Mouse (Mus musculus): ENCODE measurements around the gene Nmur1. TPM values are rescaled to one million over a fixed set of nuclear protein-coding genes. Genes with fewer than 3 reads are reported as not detected.
A peak's percentile ranks its signal among the peaks of the same experiment; 100 is the strongest.

Gene Nmur1
- polyA plus RNA-seq, 1 experiment: 2.4 TPM

DNA sequence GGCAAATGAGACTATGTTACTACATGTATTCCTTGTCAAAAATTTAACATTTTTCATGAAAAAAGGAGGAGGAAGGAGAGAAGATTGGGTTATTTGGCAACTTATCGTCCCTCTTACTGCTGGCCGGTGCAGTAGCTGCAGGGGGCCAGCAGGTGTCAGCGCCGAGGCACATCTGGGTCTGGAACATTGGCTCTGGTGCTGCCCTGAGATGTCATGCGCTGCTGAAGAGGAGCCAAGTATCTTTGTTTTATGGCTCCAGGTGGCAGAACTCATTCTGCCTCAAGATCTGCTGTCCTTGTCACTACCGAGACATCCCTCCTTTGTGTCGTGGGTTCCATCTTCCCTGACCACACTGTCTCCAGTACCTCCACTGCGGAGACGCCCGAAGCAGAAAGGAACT, 54.0 kb downstream of the Nmur1 start:
- Histone ChIP-seq H3K9me3 (no peaks in the 10 kb centered on the region), H3K4me3 (replicated peaks) (no peak overlapping the region), H3K4me1 (peaks cover 41% of the 10 kb centered on the region), H3K36me3 (replicated peaks; ENCODE audit: low read length) (no peaks in the 10 kb centered on the region), H3K27me3 (replicated peaks) (no peaks in the 10 kb centered on the region)
- TF ChIP-seq FLI1 (IDR thresholded peaks at IDR 0.05; ENCODE audit: low read length): no peak
- TF ChIP-seq GATA1 (IDR thresholded peaks at IDR 0.05; ENCODE audit: borderline replicate concordance, low read length): no peak

DNA sequence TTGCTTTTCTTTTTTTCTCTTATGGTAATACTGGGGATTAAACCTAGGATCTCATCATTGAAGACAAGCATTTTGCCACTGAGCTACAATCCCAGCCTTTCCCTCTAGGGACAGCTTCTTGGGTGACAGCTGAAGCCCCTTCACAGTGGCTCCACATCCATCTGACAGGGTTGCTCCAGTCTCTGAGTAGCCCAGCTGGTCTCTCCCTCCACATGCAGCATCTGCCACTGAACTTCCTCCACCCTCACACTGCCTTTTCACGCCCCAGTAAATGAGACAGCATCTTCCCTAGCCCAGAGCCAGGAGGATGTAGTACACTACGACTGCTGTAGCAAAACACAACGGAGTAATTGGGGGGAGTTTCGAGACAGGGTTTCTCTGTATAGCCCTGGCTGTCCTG, 57.9 kb downstream of the Nmur1 start:
- Histone ChIP-seq H3K4me1 (peaks cover 29% of the 10 kb centered on the region), H3K9me3 (no peaks in the 10 kb centered on the region), H3K27me3 (replicated peaks) (no peaks in the 10 kb centered on the region), H3K4me3 (replicated peaks) (peak overlapping the region; percentile 3), H3K36me3 (replicated peaks; ENCODE audit: low read length) (no peaks in the 10 kb centered on the region)
- TF ChIP-seq FLI1 (IDR thresholded peaks at IDR 0.05; ENCODE audit: low read length): no peak
- no peak for TF ChIP-seq GATA1 (IDR thresholded peaks at IDR 0.05; ENCODE audit: borderline replicate concordance, low read length)

DNA sequence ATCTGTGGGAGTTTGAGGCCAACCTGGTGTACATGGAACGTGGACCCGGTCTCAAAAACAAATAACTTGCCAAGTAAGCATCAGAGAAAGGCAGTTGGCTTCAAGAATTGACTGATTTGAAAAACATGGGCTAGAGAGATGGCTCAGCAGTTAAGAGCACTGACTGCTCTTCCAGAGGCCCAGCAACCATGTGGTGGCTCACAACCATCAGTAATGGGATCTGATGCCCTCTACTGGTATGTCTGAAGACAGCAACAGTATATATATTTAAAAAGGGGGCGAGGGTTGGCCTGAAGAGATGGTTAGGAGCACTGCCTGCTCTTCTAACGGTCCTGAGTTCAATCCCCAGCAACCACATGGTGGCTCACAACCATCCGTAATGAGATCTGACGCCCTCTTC, 62.4 kb downstream of the Nmur1 start:
- Histone ChIP-seq H3K36me3 (replicated peaks; ENCODE audit: low read length) (no peaks in the 10 kb centered on the region), H3K27me3 (replicated peaks) (no peaks in the 10 kb centered on the region), H3K4me3 (replicated peaks) (no peak overlapping the region), H3K9me3 (no peaks in the 10 kb centered on the region), H3K4me1 (peaks cover 51% of the 10 kb centered on the region)
- no peak for TF ChIP-seq GATA1 (IDR thresholded peaks at IDR 0.05; ENCODE audit: borderline replicate concordance, low read length)
- TF ChIP-seq FLI1 (IDR thresholded peaks at IDR 0.05; ENCODE audit: low read length): no peak

DNA sequence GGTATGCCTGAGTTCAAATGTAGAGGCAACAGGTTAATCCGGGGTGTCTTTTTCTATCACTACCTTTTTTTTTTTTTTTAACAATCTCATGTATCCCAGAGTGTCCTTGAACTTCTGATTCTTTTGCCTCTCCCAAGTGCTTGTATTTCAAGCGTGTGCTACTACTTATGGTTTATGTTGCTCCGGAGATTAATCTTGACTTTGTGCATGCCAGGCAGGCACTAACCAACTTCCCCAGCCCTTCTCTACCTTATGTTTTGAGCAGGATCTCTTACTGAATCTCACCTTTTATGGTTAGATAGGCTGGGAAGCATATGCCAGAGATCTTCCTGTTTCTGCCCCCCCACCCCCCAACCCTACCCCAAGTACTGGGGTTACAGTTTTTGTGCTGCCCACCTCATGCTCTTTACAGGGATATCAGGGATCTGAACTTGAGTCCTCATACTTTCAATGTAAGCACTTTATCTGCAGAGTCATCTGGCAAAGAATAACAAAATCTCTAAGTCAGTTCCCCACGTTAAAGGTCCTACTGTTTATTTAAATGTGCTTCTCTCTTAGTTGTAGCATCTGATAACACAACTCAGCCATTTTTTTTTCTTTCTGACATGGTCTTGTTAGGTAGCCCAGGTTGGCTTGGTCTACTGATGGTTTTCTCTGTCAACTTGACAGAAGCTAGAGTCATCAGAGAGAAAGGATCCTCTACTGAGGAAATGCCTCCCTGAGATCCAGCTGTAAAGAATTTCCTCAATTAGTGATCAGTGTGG, 64.0 kb downstream of the Nmur1 start:
- no peak overlapping the region for H3K4me3 ChIP-seq (replicated peaks)
- no peaks in the 10 kb centered on the region for H3K27me3 ChIP-seq (replicated peaks)
- peaks cover 10% of the 10 kb centered on the region for H3K36me3 ChIP-seq (replicated peaks; ENCODE audit: low read length)
- peaks cover 57% of the 10 kb centered on the region for H3K4me1 ChIP-seq
- no peak for TF ChIP-seq GATA1 (IDR thresholded peaks at IDR 0.05; ENCODE audit: borderline replicate concordance, low read length)
- H3K9me3 ChIP-seq: no peaks in the 10 kb centered on the region

DNA sequence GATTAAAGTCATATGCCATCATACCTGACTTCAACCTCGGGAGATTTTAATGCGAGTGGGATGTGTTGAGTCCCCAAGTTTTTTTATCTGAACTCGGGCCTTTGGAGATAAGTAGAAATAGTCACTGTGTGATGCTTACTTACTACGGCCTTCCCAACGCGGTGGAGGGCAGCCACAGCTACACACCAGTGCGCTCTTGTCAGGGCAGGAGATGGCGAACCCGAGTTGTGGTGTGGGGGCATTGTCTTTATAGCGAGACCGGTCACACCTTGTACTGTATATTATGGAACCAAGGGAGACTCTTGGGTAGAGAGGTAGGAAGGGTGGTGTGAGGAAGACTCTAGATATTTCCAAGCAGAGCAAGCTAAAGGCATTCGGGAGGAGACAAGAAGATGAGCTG, 65.6 kb downstream of the Nmur1 start:
- peaks cover 66% of the 10 kb centered on the region for H3K4me1 ChIP-seq
- TF ChIP-seq FLI1 (IDR thresholded peaks at IDR 0.05; ENCODE audit: low read length) (no peak), GATA1 (IDR thresholded peaks at IDR 0.05; ENCODE audit: borderline replicate concordance, low read length) (no peak)

DNA sequence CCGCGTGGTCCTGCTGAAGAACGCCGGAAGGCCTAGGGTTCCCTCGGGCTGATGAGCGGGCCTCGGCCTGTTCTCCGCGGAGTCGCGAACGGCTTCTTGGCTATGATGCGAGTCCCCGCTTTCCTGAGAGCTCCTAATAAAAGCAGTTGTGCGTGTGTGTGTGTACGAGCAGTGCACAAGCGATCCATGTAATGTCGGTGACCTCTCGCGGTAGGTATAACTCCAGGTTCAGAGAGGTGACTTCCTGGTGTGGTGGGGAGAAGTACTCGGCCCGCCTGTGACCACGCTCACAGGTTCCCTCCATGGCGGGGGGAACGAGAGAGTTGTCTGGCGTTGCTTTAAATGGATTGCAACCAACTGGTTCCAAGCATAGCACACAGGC, 66.2 kb downstream of the Nmur1 start:
- TF ChIP-seq GATA1 (IDR thresholded peaks at IDR 0.05; ENCODE audit: borderline replicate concordance, low read length) (no peak), FLI1 (IDR thresholded peaks at IDR 0.05; ENCODE audit: low read length) (no peak)
- Histone ChIP-seq H3K27me3 (replicated peaks) (no peaks in the 10 kb centered on the region), H3K36me3 (replicated peaks; ENCODE audit: low read length) (peaks cover 32% of the 10 kb centered on the region), H3K4me1 (peaks cover 72% of the 10 kb centered on the region), H3K4me3 (replicated peaks) (peak overlapping the region; percentile 98), H3K9me3 (no peaks in the 10 kb centered on the region)

More for the DNA sequence above, 65.6 kb downstream of the Nmur1 start:
- Histone ChIP-seq H3K27me3 (replicated peaks) (no peaks in the 10 kb centered on the region), H3K9me3 (no peaks in the 10 kb centered on the region), H3K4me3 (replicated peaks) (peak overlapping the region; percentile 98), H3K36me3 (replicated peaks; ENCODE audit: low read length) (peaks cover 26% of the 10 kb centered on the region)

DNA sequence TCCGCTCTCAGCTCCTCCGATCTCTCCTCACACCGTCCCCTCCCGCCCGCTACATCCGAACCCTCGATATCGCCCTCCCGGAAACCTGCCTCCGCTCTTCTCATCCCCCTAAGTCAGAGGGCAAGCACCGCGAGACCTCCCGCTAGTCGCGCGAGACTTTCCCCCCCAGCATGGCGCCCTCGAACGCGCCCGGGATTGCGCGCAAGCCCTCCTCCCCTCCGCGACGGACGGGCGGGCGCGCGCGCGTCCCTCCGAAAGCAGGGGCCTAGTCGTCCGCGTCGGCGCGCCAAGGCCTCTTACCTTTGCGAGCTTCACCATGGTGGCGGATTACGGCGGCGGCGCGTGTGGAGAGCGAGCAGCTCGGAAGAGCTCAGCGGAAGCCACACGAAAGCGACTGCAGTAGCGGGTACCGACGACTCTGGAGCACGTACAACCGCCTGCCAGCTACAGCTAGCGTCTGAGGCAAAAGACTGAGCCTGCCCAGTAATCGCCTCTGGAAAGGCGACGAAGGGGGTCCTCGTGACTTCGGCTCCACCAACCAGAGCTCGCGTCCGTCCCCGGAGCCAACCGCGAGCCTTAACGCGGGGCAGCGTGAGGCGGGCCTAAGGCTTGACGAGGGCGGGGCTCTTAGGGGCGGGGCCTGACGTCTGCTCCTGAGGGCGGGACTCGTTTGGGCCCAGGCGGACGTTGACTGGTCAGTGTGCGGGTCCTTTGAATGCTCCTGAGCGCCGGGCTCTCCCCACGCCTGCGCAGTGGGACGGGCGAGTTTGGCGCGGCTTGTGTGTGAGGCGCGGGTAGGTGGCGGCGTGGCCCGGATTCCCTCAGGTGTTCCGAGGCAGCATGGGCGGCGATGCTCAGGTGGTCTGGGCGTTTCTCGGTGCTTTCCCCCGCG, 66.9 kb downstream of the Nmur1 start, which contains the start of gene Ncl:
Gene Ncl, minus strand, starts transcription at position 495 of the 892 bp plus-strand sequence.
- Histone ChIP-seq H3K4me3 (replicated peaks) (peak within 1 kb of the TSS; percentile 98), H3K9me3 (no peaks in the 10 kb centered on the region), H3K27me3 (replicated peaks) (no peaks in the 10 kb centered on the region), H3K36me3 (replicated peaks; ENCODE audit: low read length) (peaks cover 39% of the 10 kb centered on the region), H3K4me1 (peaks cover 74% of the 10 kb centered on the region)
- TF ChIP-seq FLI1 (IDR thresholded peaks at IDR 0.05; ENCODE audit: low read length): 0 out of 2 replicates have a peak, but pooled peaks have one; percentile 9
- TF ChIP-seq GATA1 (IDR thresholded peaks at IDR 0.05; ENCODE audit: borderline replicate concordance, low read length): no peak

DNA sequence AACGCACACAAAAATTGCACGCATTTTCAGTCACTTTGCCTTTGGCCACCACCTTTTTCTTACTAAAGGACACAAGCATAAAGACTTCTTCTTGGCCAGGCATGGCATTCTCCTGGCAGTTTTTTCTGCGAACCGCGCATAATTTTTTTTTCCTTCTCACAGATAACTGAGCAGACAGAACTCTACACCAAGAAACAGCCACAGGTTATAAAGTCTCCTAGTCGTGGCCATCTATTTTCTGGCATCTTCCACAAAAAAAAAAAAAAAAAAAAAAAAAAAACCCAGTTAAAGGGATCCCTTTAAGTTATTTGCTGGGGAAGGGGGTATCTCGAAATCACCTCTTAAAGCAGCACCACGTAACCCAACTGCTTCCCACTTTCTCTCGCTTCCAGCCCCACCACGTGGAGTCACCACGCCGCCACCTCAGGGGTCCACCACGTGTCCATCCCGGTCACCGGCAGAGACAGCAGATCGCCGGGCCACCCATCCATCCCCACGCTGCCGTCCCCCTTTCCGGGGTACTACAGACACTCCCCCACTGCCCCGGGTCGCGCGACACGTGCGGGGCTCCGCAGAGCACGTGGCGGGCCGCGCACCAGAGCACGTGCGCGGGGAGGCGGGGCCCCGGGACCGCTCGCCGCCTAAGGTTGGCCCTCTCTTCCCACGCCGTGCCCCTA, 67.7 kb downstream of the Nmur1 start:
- TF ChIP-seq FLI1 (IDR thresholded peaks at IDR 0.05; ENCODE audit: low read length) (no peak), GATA1 (IDR thresholded peaks at IDR 0.05; ENCODE audit: borderline replicate concordance, low read length) (no peak)
- Histone ChIP-seq H3K36me3 (replicated peaks; ENCODE audit: low read length) (peaks cover 47% of the 10 kb centered on the region), H3K4me1 (peaks cover 70% of the 10 kb centered on the region)

DNA sequence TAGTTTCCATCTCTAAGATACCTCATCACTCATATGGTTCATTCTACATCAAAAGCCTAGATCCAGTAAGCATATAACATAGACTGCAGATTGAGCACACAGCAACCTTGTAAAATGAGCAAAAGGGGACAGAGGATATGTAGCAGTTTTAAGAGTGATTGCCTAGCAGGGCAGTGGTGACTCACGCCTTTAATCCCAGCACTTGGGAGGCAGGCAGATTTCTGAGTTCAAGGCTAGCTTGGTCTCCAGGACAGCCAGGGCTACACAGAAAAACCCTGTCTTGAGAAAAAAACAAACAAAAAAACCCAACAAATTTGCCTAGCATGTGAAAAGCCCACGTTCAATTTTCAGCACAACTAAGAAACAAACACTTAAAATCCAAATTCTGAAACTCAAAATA, 71.8 kb downstream of the Nmur1 start:
- Histone ChIP-seq H3K4me1 (peaks cover 38% of the 10 kb centered on the region), H3K9me3 (no peaks in the 10 kb centered on the region), H3K27me3 (replicated peaks) (no peaks in the 10 kb centered on the region), H3K36me3 (replicated peaks; ENCODE audit: low read length) (peaks cover 89% of the 10 kb centered on the region), H3K4me3 (replicated peaks) (no peak overlapping the region)
- no peak for TF ChIP-seq FLI1 (IDR thresholded peaks at IDR 0.05; ENCODE audit: low read length)
- TF ChIP-seq GATA1 (IDR thresholded peaks at IDR 0.05; ENCODE audit: borderline replicate concordance, low read length): no peak

More for the DNA sequence above, 67.7 kb downstream of the Nmur1 start:
- H3K27me3 ChIP-seq (replicated peaks): no peaks in the 10 kb centered on the region
- no peaks in the 10 kb centered on the region for H3K9me3 ChIP-seq
- peak overlapping the region; percentile 98 for H3K4me3 ChIP-seq (replicated peaks)

All from megakaryocyte, embryonic 14.5 days (primary cell).